Mouse (Mus musculus) brain, embryonic 18.5 days (tissue): Measurements from ENCODE around the gene Gm20916.
"Not testable (repeated sequence)": the region's sequence is repeated elsewhere in the genome, so short reads cannot be mapped to it uniquely, and the experiment has no call there.

ENCODE experiments used
- DNase-seq: peaks from one replicate; pipeline ENCODE4 v3.0.0-alpha.2; 2012; ENCODE audit warnings: low read depth, low spot score

The Gm20916 gene

GRCm38 (mm10) chrY:79319265-79319664 lies at the start of gene Gm20916:
Gm20916 (plus strand) TSS chrY:79319565.
- not testable (repeated sequence) for DNase-seq
